Mouse (Mus musculus) kidney, embryonic 14.5 days (tissue): Measurements from ENCODE around the gene Tle3. TPM values are rescaled to one million over a fixed set of nuclear protein-coding genes. Genes with fewer than 3 reads are reported as not detected.

Source experiments
- ATAC-seq: fragments of 200-750 bp; cut with Nextera tagmentation; 2 replicates; pipeline ENCODE4 v1.8.0; 2017; ENCODE audit warnings: moderate number of reproducible peaks, mild to moderate bottlenecking, moderate TSS enrichment, moderate library complexity; ENCODE audit not compliant: low FRiP score, low TSS enrichment
- H3K27ac ChIP-seq: fragments of 300-500 bp; sonication (generic); 2 replicates; pipeline ENCODE4 v1.5.1; 2014; ENCODE audit warnings: low read depth, mild to moderate bottlenecking, low read length, moderate library complexity, mixed read lengths
- H3K27me3 ChIP-seq: fragments of 300-500 bp; sonication (generic); 2 replicates; pipeline ENCODE4 v1.6.1; 2014; ENCODE audit warnings: mild to moderate bottlenecking, low read length; ENCODE audit not compliant: control insufficient read depth, insufficient read depth
- H3K36me3 ChIP-seq: fragments of 300-500 bp; sonication (generic); 2 replicates; pipeline ENCODE4 v1.6.1; 2014; ENCODE audit warnings: low read length, mixed read lengths; ENCODE audit not compliant: control insufficient read depth, insufficient read depth
- H3K4me1 ChIP-seq: fragments of 300-500 bp; sonication (generic); 2 replicates; pipeline ENCODE4 v1.6.1; 2014; ENCODE audit warnings: low read length, mixed read lengths; ENCODE audit not compliant: control insufficient read depth, insufficient read depth
- H3K4me2 ChIP-seq: fragments of 300-500 bp; sonication (generic); replicated peaks from 2 replicates; pipeline ENCODE4 v1.6.1; 2014; ENCODE audit warnings: low read depth, mild to moderate bottlenecking, low read length
- H3K4me3 ChIP-seq: fragments of 300-500 bp; sonication (generic); 2 replicates; pipeline ENCODE4 v1.5.1; 2014; ENCODE audit warnings: mild to moderate bottlenecking, low read length
- H3K9ac ChIP-seq: fragments of 300-500 bp; sonication (generic); 2 replicates; pipeline ENCODE4 v1.6.1; 2014; ENCODE audit warnings: low read depth, mild to moderate bottlenecking, low read length, moderate library complexity
- H3K9me3 ChIP-seq: fragments of 300-500 bp; sonication (generic); 2 replicates; pipeline ENCODE4 v1.6.1; 2016; ENCODE audit warnings: low read length; ENCODE audit not compliant: control insufficient read depth
- WGBS: fragments of 180-500 bp; shearing (Covaris S2); extraction: QIAGEN DNeasy Blood & Tissue Kit; methylation state at CpG from one replicate; pipeline ENCODE4 v1.1.7; 2014; 5-methylcytosine and 5-hydroxymethylcytosine counted together
- polyA plus RNA-seq: library from polyadenylated mRNA; unstranded; fragments of >200 nt; fragmentation: Nextera tagmentation; extraction: Ambion mirVana; gene quantifications from 2 replicates; pipeline ENCODE4 v1.2.1, GENCODE M21; 2014

Tle3 gene
- polyA plus RNA-seq, 1 experiment from 2014 or later, result 33.7 TPM

GRCm38 (mm10) chr9:61436761-61437160 lies 64.6 kb downstream of the Tle3 start:
- H3K27me3 ChIP-seq, result 0 out of 2 replicates have a peak, but pooled peaks cover 3% of the 10 kb centered on the region
- no peaks in the 10 kb centered on the region for H3K36me3 ChIP-seq
- H3K27ac ChIP-seq, result no peak overlapping the region
- no peak overlapping the region for H3K4me2 ChIP-seq
- no peaks in the 10 kb centered on the region for H3K9me3 ChIP-seq
- no peak for ATAC-seq
- H3K4me3 ChIP-seq, result no peak overlapping the region
- WGBS, result 91% methylated on average over 6 of the region's 6 CpGs
- no peak overlapping the region for H3K9ac ChIP-seq
- H3K4me1 ChIP-seq, result peaks cover 11% of the 10 kb centered on the region; the same call in 1 of the 2 replicates

DNA sequence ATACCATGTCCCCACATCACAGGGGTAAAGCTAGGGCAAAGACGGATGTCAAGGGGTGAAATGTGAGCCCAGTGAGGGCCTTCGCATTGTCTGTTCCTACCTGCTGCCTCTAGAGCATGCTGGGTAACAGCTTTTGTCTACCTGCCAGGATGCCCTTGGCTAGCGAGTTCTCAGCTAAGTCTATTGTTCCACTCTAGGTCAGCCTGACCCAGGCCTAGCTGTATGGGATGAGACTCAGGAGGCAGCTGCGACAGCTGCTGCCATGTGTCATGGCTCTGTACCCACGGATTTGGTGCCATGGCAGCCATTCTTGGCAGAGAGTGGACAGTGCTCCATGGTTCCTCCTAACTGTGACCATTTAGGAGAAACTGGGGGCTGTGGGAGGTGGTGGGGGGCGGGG lies 66.9 kb downstream of the Tle3 start:
- ATAC-seq, result no peak
- Histone ChIP-seq H3K27me3 (no peaks in the 10 kb centered on the region), H3K9me3 (no peaks in the 10 kb centered on the region), H3K4me1 (peaks cover 27% of the 10 kb centered on the region; the same call in 1 of the 2 replicates), H3K4me2 (no peak overlapping the region), H3K4me3 (no peak overlapping the region), H3K27ac (no peak overlapping the region), H3K9ac (no peak overlapping the region), H3K36me3 (no peaks in the 10 kb centered on the region)
- WGBS, result 73% methylated on average over 6 of the region's 6 CpGs

DNA sequence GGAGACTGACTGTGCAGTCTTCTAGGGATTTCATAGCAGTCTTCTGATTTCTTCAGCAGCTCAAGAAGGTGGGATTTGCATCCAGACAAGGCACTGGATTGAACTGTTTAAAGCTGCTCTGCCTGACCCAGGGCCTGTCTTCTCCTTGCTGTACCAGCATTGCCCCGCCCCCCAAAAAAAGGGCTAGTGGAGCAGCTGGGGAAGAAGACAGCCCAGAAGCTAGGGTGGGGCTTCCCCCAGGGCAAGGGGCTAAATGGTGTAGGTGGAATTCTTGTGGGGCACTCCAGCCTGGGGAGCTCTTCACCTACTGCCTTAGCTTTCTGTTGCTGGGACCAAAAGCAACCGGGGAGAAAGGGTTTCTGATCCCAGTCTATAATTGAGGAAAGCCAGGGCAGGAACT lies 67.8 kb downstream of the Tle3 start:
- Histone ChIP-seq H3K27ac (no peak overlapping the region), H3K4me2 (no peak overlapping the region)

GRCm38 (mm10) chr9:61441206-61441913 lies 69.2 kb downstream of the Tle3 start:
- Histone ChIP-seq H3K27me3 (no peaks in the 10 kb centered on the region), H3K9ac (no peak overlapping the region), H3K27ac (no peak overlapping the region), H3K36me3 (no peaks in the 10 kb centered on the region), H3K9me3 (no peaks in the 10 kb centered on the region), H3K4me3 (no peak overlapping the region), H3K4me2 (no peak overlapping the region), H3K4me1 (peaks cover 30% of the 10 kb centered on the region)
- WGBS, result 50% methylated on average over 11 of the region's 11 CpGs
- ATAC-seq, result no peak

More for the DNA sequence above, 67.8 kb downstream of the Tle3 start:
- no peak for ATAC-seq
- no peaks in the 10 kb centered on the region for H3K27me3 ChIP-seq
- H3K9me3 ChIP-seq, result no peaks in the 10 kb centered on the region
- WGBS, result 69% methylated on average over 2 of the region's 2 CpGs
- peaks cover 23% of the 10 kb centered on the region; the same call in 1 of the 2 replicates for H3K4me1 ChIP-seq
- no peak overlapping the region for H3K9ac ChIP-seq
- no peak overlapping the region for H3K4me3 ChIP-seq
- H3K36me3 ChIP-seq, result no peaks in the 10 kb centered on the region

DNA sequence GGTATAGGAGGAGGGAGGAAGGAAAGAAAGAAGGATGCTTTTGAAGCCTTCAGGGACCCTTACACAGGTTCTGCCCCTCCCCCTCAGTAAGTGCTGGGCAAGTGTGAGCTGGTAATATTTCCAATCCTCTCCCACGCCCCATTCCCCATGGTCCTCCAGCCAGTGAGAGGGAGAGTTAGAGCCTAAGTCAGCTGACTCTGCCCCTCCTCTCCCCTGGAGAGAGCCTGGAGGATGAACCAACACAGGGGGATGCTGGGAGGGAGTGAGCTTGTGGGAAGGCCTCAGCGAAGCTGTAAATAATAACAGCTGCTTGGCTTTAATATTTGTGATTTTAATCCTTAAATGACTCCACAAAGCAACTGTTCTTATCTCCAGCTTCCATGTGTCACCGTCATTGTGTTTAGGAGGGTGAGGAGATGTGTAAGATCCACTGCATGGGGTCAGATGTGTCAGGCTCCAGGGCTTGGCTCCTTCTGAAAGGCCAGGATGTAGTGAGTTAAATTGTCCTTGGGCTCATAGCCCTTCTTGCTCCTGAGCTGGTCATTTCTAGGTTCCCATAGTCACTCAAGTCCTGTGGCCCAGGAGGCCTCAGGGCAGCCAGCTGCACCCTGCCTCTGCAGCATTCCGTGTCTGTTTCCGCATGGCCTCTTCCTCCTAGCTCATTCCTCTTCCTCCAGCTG lies 70.9 kb downstream of the Tle3 start:
- WGBS, result 32% methylated on average over 5 of the region's 5 CpGs
- no peak overlapping the region for H3K4me3 ChIP-seq
- H3K9me3 ChIP-seq, result no peaks in the 10 kb centered on the region
- H3K4me2 ChIP-seq, result no peak overlapping the region
- H3K36me3 ChIP-seq, result no peaks in the 10 kb centered on the region
- H3K4me1 ChIP-seq, result peaks cover 30% of the 10 kb centered on the region
- no peak overlapping the region for H3K9ac ChIP-seq
- ATAC-seq, result peak; percentile 65
- H3K27me3 ChIP-seq, result no peaks in the 10 kb centered on the region
- H3K27ac ChIP-seq, result no peak overlapping the region

GRCm38 (mm10) chr9:61445151-61445550 lies 73.0 kb downstream of the Tle3 start:
- Histone ChIP-seq H3K9ac (no peak overlapping the region), H3K9me3 (no peaks in the 10 kb centered on the region), H3K4me1 (peaks cover 30% of the 10 kb centered on the region), H3K27ac (no peak overlapping the region), H3K4me2 (no peak overlapping the region), H3K4me3 (no peak overlapping the region), H3K36me3 (no peaks in the 10 kb centered on the region), H3K27me3 (no peaks in the 10 kb centered on the region)
- WGBS, result 78% methylated on average over 2 of the region's 2 CpGs
- no peak for ATAC-seq

DNA sequence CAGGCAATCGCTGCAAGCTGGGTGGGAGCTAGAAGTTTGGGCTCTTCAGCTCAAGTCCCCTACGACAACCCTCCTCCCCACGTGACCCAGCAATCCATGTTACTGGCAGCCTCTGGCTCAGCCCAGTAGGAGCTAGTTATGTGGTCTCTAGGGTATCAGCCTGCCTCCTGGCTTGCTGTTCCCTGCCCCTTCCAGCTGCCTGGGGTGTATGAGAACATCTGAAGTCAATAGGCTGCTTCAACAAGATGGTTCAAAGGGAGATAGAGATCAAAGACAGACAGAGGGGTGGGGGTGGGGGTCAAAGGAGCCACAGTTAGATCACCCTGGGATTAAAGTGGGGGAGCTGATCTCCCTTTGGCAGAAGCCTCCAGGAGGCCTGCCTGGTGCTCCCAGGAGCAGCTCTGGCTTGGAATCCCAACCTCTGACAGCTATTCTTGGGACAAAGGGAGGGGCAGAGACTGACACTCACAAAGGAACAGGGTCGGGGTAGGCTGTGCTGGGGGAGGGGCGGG lies 73.6 kb downstream of the Tle3 start:
- H3K27ac ChIP-seq, result no peak overlapping the region
- no peak overlapping the region for H3K4me3 ChIP-seq
- no peak overlapping the region for H3K9ac ChIP-seq
- no peak for ATAC-seq
- H3K4me1 ChIP-seq, result peaks cover 30% of the 10 kb centered on the region
- no peaks in the 10 kb centered on the region for H3K36me3 ChIP-seq
- 17% methylated on average over 5 of the region's 5 CpGs for WGBS
- no peaks in the 10 kb centered on the region for H3K27me3 ChIP-seq
- H3K4me2 ChIP-seq, result no peak overlapping the region
- no peaks in the 10 kb centered on the region for H3K9me3 ChIP-seq

GRCm38 (mm10) chr9:61446965-61447364 lies 74.8 kb downstream of the Tle3 start:
- H3K4me3 ChIP-seq, result no peak overlapping the region
- H3K4me2 ChIP-seq, result no peak overlapping the region
- H3K27me3 ChIP-seq, result no peaks in the 10 kb centered on the region
- H3K4me1 ChIP-seq, result peaks cover 23% of the 10 kb centered on the region
- no peak for ATAC-seq
- H3K27ac ChIP-seq, result no peak overlapping the region
- no peaks in the 10 kb centered on the region for H3K36me3 ChIP-seq
- 71% methylated on average over 2 of the region's 2 CpGs for WGBS
- no peak overlapping the region for H3K9ac ChIP-seq
- H3K9me3 ChIP-seq, result no peaks in the 10 kb centered on the region

DNA sequence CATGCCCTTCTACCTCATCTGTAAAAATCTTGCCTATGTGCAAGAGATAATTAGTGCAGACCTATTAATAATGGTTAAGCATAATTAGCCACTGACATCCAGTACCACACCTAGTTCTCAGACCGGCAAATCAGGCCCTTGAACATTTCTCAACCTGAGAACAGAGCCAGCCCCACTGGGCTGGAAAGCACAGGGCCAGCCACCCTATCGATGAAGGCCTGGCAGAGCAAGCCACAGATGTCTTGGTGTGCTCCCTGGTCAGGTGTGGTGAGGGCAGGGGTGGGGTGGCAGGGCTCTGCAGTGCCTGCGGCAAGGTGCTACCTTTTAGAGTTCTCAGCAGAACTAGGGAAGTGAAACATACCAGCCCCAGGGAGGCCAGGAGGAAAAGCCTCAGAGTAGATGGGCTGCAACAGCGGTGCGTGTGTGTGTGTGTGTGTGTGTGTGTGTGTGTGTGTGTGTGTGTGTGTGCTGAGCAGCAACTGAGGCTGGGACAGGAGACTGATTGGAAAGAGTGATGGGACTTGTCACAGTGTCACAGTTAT lies 77.3 kb downstream of the Tle3 start:
- Histone ChIP-seq H3K4me1 (peaks cover 7% of the 10 kb centered on the region), H3K4me3 (no peak overlapping the region), H3K9me3 (no peaks in the 10 kb centered on the region), H3K36me3 (no peaks in the 10 kb centered on the region), H3K4me2 (no peak overlapping the region), H3K27me3 (no peaks in the 10 kb centered on the region), H3K9ac (no peak overlapping the region), H3K27ac (no peak overlapping the region)
- ATAC-seq, result peak; percentile 35; the same call in 1 of the 2 replicates
- 47% methylated on average over 5 of the region's 5 CpGs for WGBS
